Mouse (Mus musculus) adipose tissue, adult 10 weeks (tissue): ENCODE measurements around the gene Kank1. TPM values are rescaled to one million over a fixed set of nuclear protein-coding genes. Genes with fewer than 3 reads are reported as not detected.

Experiments
- polyA plus RNA-seq: library from polyadenylated mRNA; stranded (reverse); fragments of 350-450 nt; fragmentation: Illumina TruSeq; extraction: RNeasy Lipid Tissue Mini Kit (QIAGEN cat#74804); gene quantifications from one replicate; pipeline ENCODE4 v1.2.3, GENCODE M21; 2014; ENCODE audit warnings: low read depth, low replicate concordance

Kank1 gene
- 28.1 TPM for polyA plus RNA-seq

GRCm38 (mm10) chr19:25236596-25237491 is at the start of gene Kank1:
Gene Kank1, plus strand, starts transcription at chr19:25236975.

Other genes with a start within 250 kb of the Kank1 start
- gene Dock8, start 237.4 kb upstream of the Kank1 start, polyA plus RNA-seq, result 5.7 TPM